Mouse (Mus musculus): Measurements from ENCODE around the gene Leap2. TPM values are rescaled to one million over a fixed set of nuclear protein-coding genes. Genes with fewer than 3 reads are reported as not detected.

Gene Leap2
- polyA plus RNA-seq, 1 experiment, result not detected

DNA sequence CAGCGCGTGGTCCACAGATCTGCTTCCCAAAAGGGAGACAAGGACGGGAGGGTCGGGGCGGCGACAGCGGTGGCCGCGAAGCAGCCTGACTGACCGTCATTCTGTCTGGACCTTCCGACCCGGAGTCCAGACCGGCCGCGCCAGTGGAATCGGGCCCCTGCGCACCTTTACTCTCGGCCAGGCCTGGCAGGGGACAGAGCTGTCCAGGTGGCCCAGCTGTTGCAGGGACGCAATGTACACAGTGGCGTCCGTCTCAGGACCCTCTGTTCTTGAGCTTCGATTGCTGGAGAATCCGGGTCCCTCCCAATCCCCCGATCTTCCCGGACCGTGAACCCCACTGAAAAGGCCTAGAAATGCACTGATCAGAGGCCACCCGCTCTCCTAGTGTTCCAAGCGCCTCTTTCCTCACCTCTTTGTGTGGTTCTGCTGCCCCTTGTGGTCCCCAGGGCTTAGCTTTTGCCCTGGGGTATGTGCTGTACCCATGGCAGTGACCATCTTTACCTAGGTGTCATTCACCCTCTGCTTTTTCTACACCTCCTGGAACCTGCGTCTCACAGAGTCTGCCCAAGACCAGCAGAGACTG lies 34.5 kb upstream of the Leap2 start:
- TF ChIP-seq FLI1 (IDR thresholded peaks at IDR 0.05; ENCODE audit: low read length) (no peak), GATA1 (IDR thresholded peaks at IDR 0.05; ENCODE audit: borderline replicate concordance, low read length) (no peak)
- peaks cover 80% of the 10 kb centered on the region for H3K27me3 ChIP-seq (replicated peaks)
- H3K9me3 ChIP-seq, result peaks cover 10% of the 10 kb centered on the region; the same call in 1 of the 2 replicates
- no peaks in the 10 kb centered on the region for H3K36me3 ChIP-seq (replicated peaks; ENCODE audit: low read length)
- peak overlapping the region; percentile 93 for H3K4me3 ChIP-seq (replicated peaks)
- H3K4me1 ChIP-seq, result peaks cover 23% of the 10 kb centered on the region

- Histone ChIP-seq H3K4me3 (replicated peaks) (peak within 1 kb of the TSS; percentile 93), H3K9me3 (peaks cover 10% of the 10 kb centered on the region; the same call in 1 of the 2 replicates), H3K27me3 (replicated peaks) (peaks cover 77% of the 10 kb centered on the region), H3K36me3 (replicated peaks; ENCODE audit: low read length) (no peaks in the 10 kb centered on the region), H3K4me1 (peaks cover 20% of the 10 kb centered on the region)
- TF ChIP-seq FLI1 (IDR thresholded peaks at IDR 0.05; ENCODE audit: low read length) (no peak), GATA1 (IDR thresholded peaks at IDR 0.05; ENCODE audit: borderline replicate concordance, low read length) (no peak)
Measured at GRCm38 (mm10) chr11:53456474-53457371, 33.8 kb upstream of the Leap2 start, which contains the start of the genes Gm10447 and Shroom1. Gm10447 (minus strand) TSS chr11:53457110. Shroom1 (plus strand) TSS chr11:53457205.

DNA sequence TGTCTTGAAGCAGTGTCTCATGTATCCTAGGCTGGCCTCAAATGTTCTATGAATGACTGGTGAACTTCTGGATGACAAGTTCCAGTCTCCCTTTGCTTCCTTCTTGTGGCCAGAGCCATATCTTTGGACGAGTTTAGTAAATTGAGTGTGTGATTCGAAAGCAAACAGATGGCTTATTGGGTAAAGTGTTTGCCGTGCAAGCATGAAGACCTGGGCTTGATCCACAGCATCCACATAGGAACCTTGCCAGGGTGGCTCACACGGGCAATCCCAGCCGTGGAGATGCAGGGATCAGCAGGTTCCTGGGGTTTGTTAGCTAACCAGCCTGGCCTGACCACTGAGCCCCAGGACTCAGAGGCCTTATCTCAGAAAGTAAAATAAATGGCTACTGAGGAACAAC lies 30.1 kb upstream of the Leap2 start:
- Histone ChIP-seq H3K4me1 (peaks cover 38% of the 10 kb centered on the region), H3K4me3 (replicated peaks) (no peak overlapping the region), H3K9me3 (peaks cover 5% of the 10 kb centered on the region; the same call in 1 of the 2 replicates), H3K36me3 (replicated peaks; ENCODE audit: low read length) (no peaks in the 10 kb centered on the region), H3K27me3 (replicated peaks) (peaks cover 69% of the 10 kb centered on the region)
- TF ChIP-seq FLI1 (IDR thresholded peaks at IDR 0.05; ENCODE audit: low read length), result no peak
- TF ChIP-seq GATA1 (IDR thresholded peaks at IDR 0.05; ENCODE audit: borderline replicate concordance, low read length), result no peak

GRCm38 (mm10) chr11:53452396-53452795 lies 29.4 kb upstream of the Leap2 start:
- H3K4me1 ChIP-seq, result peaks cover 35% of the 10 kb centered on the region
- TF ChIP-seq GATA1 (IDR thresholded peaks at IDR 0.05; ENCODE audit: borderline replicate concordance, low read length) (no peak), FLI1 (IDR thresholded peaks at IDR 0.05; ENCODE audit: low read length) (no peak)
- H3K4me3 ChIP-seq (replicated peaks), result no peak overlapping the region
- H3K27me3 ChIP-seq (replicated peaks), result peaks cover 62% of the 10 kb centered on the region
- H3K36me3 ChIP-seq (replicated peaks; ENCODE audit: low read length), result no peaks in the 10 kb centered on the region
- peaks cover 2% of the 10 kb centered on the region; the same call in 1 of the 2 replicates for H3K9me3 ChIP-seq

- TF ChIP-seq GATA1 (IDR thresholded peaks at IDR 0.05; ENCODE audit: borderline replicate concordance, low read length) (no peak), FLI1 (IDR thresholded peaks at IDR 0.05; ENCODE audit: low read length) (no peak)
- Histone ChIP-seq H3K4me3 (replicated peaks) (no peak overlapping the region), H3K36me3 (replicated peaks; ENCODE audit: low read length) (no peaks in the 10 kb centered on the region), H3K27me3 (replicated peaks) (peaks cover 53% of the 10 kb centered on the region), H3K9me3 (no peaks in the 10 kb centered on the region), H3K4me1 (peaks cover 25% of the 10 kb centered on the region)
Measured at GRCm38 (mm10) chr11:53451361-53451760, 28.4 kb upstream of the Leap2 start.

- Histone ChIP-seq H3K4me1 (peaks cover 30% of the 10 kb centered on the region), H3K4me3 (replicated peaks) (no peak overlapping the region), H3K9me3 (no peaks in the 10 kb centered on the region), H3K36me3 (replicated peaks; ENCODE audit: low read length) (no peaks in the 10 kb centered on the region), H3K27me3 (replicated peaks) (peaks cover 52% of the 10 kb centered on the region)
- TF ChIP-seq GATA1 (IDR thresholded peaks at IDR 0.05; ENCODE audit: borderline replicate concordance, low read length) (no peak), FLI1 (IDR thresholded peaks at IDR 0.05; ENCODE audit: low read length) (no peak)
Measured at GRCm38 (mm10) chr11:53450070-53450705, 27.2 kb upstream of the Leap2 start.

DNA sequence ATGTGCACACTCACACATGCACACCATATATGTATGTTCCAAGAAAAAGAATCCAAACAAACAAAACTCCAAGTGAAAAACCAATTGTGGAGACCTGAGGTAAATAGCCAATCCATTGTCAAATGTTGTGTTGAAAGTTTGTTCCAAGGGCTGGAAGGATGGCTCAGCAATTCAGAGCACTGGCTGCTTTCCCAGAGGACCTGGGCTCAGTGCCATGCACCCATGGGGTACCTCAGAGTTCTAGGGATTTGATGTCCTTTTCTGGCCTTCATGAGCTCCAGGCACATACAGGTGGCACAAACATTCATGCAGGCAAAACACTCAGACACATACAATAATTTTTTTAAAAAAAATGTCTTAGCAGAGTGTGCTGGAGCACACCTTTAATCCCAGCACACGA lies 25.6 kb upstream of the Leap2 start:
- peaks cover 32% of the 10 kb centered on the region for H3K4me1 ChIP-seq
- TF ChIP-seq GATA1 (IDR thresholded peaks at IDR 0.05; ENCODE audit: borderline replicate concordance, low read length) (no peak), FLI1 (IDR thresholded peaks at IDR 0.05; ENCODE audit: low read length) (no peak)
- no peak overlapping the region for H3K4me3 ChIP-seq (replicated peaks)
- H3K27me3 ChIP-seq (replicated peaks), result peaks cover 40% of the 10 kb centered on the region
- H3K36me3 ChIP-seq (replicated peaks; ENCODE audit: low read length), result no peaks in the 10 kb centered on the region
- no peaks in the 10 kb centered on the region for H3K9me3 ChIP-seq

DNA sequence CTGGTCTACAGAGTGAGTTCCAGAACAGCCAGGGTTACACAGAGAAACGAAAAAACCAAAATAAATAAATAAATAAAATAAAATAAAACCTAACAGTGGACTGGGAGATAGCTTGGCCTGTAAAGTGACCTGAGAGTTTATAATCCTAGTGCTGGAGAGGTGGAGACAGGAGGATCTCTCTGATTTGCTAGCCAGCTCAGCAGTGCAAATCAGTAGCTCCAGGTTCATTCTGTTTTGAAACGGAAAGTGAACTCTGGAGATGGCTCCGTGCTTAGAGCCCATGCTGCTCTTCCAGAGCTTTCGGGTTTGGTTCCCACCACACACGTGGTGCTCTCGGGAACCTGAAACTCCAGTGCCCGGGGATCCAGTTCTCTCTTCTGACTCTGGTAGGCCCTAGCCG lies 25.0 kb upstream of the Leap2 start:
- TF ChIP-seq GATA1 (IDR thresholded peaks at IDR 0.05; ENCODE audit: borderline replicate concordance, low read length) (no peak), FLI1 (IDR thresholded peaks at IDR 0.05; ENCODE audit: low read length) (no peak)
- Histone ChIP-seq H3K9me3 (no peaks in the 10 kb centered on the region), H3K4me1 (peaks cover 36% of the 10 kb centered on the region), H3K36me3 (replicated peaks; ENCODE audit: low read length) (no peaks in the 10 kb centered on the region), H3K27me3 (replicated peaks) (peaks cover 38% of the 10 kb centered on the region), H3K4me3 (replicated peaks) (no peak overlapping the region)

GRCm38 (mm10) chr11:53446183-53446582 lies 23.2 kb upstream of the Leap2 start:
- no peaks in the 10 kb centered on the region for H3K36me3 ChIP-seq (replicated peaks; ENCODE audit: low read length)
- TF ChIP-seq GATA1 (IDR thresholded peaks at IDR 0.05; ENCODE audit: borderline replicate concordance, low read length) (no peak), FLI1 (IDR thresholded peaks at IDR 0.05; ENCODE audit: low read length) (no peak)
- no peaks in the 10 kb centered on the region for H3K9me3 ChIP-seq
- no peak overlapping the region for H3K4me3 ChIP-seq (replicated peaks)
- H3K4me1 ChIP-seq, result peaks cover 52% of the 10 kb centered on the region
- H3K27me3 ChIP-seq (replicated peaks), result peaks cover 27% of the 10 kb centered on the region
